Mouse (Mus musculus) CH12.LX (cell line): ENCODE data around the gene Flnc.

Source experiments
- CTCF ChIP-seq, 2 experiments: IDR thresholded peaks in 1 of 2; conservative IDR thresholded peaks in 1 of 2; 2 replicates each; pipeline ENCODE4 v1.5.1; 2011 to 2012; ENCODE audit warnings: low read depth in 2 of 2, low read length in 2 of 2, improper control_type of control experiment in 1 of 2, inconsistent platforms in 1 of 2, mild to moderate bottlenecking in 1 of 2, moderate library complexity in 1 of 2
- NELFE ChIP-seq: IDR thresholded peaks from 2 replicates; pipeline ENCODE4 v1.6.1; 2011; ENCODE audit warnings: low read depth, low read length, improper control_type of control experiment
- POLR2A ChIP-seq: IDR thresholded peaks from 2 replicates; pipeline ENCODE4 v1.6.1; 2011; ENCODE audit warnings: low read depth, mild to moderate bottlenecking, improper control_type of control experiment, low read length

GRCm38 (mm10) chr6:29435940-29436451 is 2.9 kb downstream of the Flnc start:
- TF ChIP-seq CTCF (conservative IDR thresholded peaks at IDR 0.05 in 1 of 2, IDR thresholded peaks at IDR 0.05 in 1 of 2; ENCODE audit: low read depth in 2 of 2, low read length in 2 of 2), result no peak
- TF ChIP-seq POLR2A, result no peak
- TF ChIP-seq NELFE, result no peak
